Mouse (Mus musculus) megakaryocyte, embryonic 14.5 days (primary cell): ENCODE measurements at regions not wholly inside any gene's neighbourhood (a gene's known extent, or its start where the extent isn't known, plus 50 kb on each side); places are given as distances from the start of the nearest gene placed in this dataset.

ENCODE experiments used
- FLI1 ChIP-seq: IDR thresholded peaks from 2 replicates; pipeline ENCODE4 v1.6.1; 2012; ENCODE audit warnings: low read length, inconsistent platforms, mixed read lengths
- GATA1 ChIP-seq: IDR thresholded peaks from 3 replicates; pipeline ENCODE4 v1.6.1; 2012; ENCODE audit warnings: mixed read lengths, low read length, inconsistent platforms, borderline replicate concordance

DNA sequence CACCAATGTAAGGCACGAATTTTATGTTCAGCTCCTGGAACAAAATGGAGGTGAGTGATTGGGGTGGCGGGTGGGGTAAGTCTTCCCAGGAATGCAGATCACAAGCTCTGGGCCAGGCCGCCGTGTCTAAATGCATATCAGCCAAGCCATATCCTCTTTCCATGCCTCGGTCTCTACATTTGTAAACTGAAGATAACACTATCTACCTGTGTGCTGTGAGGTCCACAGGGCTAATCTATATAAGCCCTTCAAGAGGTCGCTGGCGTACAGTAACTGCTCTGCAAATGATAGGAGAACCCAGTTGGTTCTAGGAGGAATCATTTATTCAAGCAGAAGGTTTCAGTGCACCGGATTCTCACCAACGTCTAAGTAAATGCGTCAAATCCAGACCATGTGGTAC lies 92.4 kb upstream of the Six2 start:
- TF ChIP-seq GATA1 (no peak), FLI1 (no peak)
